Mouse (Mus musculus): ENCODE measurements at regions not wholly inside any gene's neighbourhood (a gene's known extent, or its start where the extent isn't known, plus 50 kb on each side); places are given as distances from the start of the nearest gene placed in this dataset.
A peak's percentile ranks its signal among the peaks of the same experiment; 100 is the strongest.

- Histone ChIP-seq H3K4me3 (replicated peaks) (no peak overlapping the region), H3K9me3 (no peaks in the 10 kb centered on the region), H3K36me3 (no peaks in the 10 kb centered on the region), H3K27me3 (replicated peaks) (no peaks in the 10 kb centered on the region), H3K27ac (no peak overlapping the region), H3K9ac (no peak overlapping the region), H3K4me1 (replicated peaks) (no peaks in the 10 kb centered on the region), H3K4me2 (replicated peaks) (no peak overlapping the region)
- 85% methylated on average over 5 of the region's 5 CpGs for WGBS
- ATAC-seq: no peak
These were observed 136.0 kb upstream of the Fndc3a start for GRCm38 (mm10) chr14:72845621-72846440.

- no peak for ATAC-seq
- no peaks in the 10 kb centered on the region for H3K36me3 ChIP-seq
- H3K4me3 ChIP-seq (replicated peaks): no peak overlapping the region
- H3K27me3 ChIP-seq (replicated peaks): no peaks in the 10 kb centered on the region
- H3K4me2 ChIP-seq (replicated peaks): no peak overlapping the region
- 41% methylated on average over 5 of the region's 5 CpGs for WGBS
- H3K9ac ChIP-seq: no peak overlapping the region
- no peak overlapping the region for H3K27ac ChIP-seq
- H3K9me3 ChIP-seq: no peaks in the 10 kb centered on the region
- no peaks in the 10 kb centered on the region for H3K4me1 ChIP-seq (replicated peaks)
These were observed 135.1 kb upstream of the Fndc3a start for GRCm38 (mm10) chr14:72844753-72845369.

GRCm38 (mm10) chr14:72841753-72842152, 131.9 kb upstream of the Fndc3a start:
- no peak overlapping the region for H3K9ac ChIP-seq
- no peak overlapping the region for H3K4me3 ChIP-seq (replicated peaks)
- no peak overlapping the region for H3K4me2 ChIP-seq (replicated peaks)
- ATAC-seq: no peak
- no peaks in the 10 kb centered on the region for H3K27me3 ChIP-seq (replicated peaks)
- no peaks in the 10 kb centered on the region for H3K9me3 ChIP-seq
- WGBS: 79% methylated on average over 1 of the region's 1 CpGs
- no peaks in the 10 kb centered on the region for H3K36me3 ChIP-seq
- no peaks in the 10 kb centered on the region for H3K4me1 ChIP-seq (replicated peaks)
- H3K27ac ChIP-seq: no peak overlapping the region

- H3K9me3 ChIP-seq: no peaks in the 10 kb centered on the region
- H3K27ac ChIP-seq: no peak overlapping the region
- WGBS: 71% methylated on average over 4 of the region's 4 CpGs
- no peak overlapping the region for H3K4me2 ChIP-seq (replicated peaks)
- H3K4me1 ChIP-seq (replicated peaks): no peaks in the 10 kb centered on the region
- H3K36me3 ChIP-seq: no peaks in the 10 kb centered on the region
- ATAC-seq: no peak
- H3K27me3 ChIP-seq (replicated peaks): no peaks in the 10 kb centered on the region
- H3K9ac ChIP-seq: no peak overlapping the region
- H3K4me3 ChIP-seq (replicated peaks): no peak overlapping the region
These were observed 125.4 kb upstream of the Fndc3a start for GRCm38 (mm10) chr14:72835158-72835557.

- no peak overlapping the region for H3K4me3 ChIP-seq (replicated peaks)
- no peak overlapping the region for H3K4me2 ChIP-seq (replicated peaks)
- WGBS: 28% methylated on average over 5 of the region's 5 CpGs
- ATAC-seq: peak; percentile 69; the same call in 1 of the 2 replicates
- H3K9me3 ChIP-seq: no peaks in the 10 kb centered on the region
- H3K36me3 ChIP-seq: no peaks in the 10 kb centered on the region
- no peaks in the 10 kb centered on the region for H3K4me1 ChIP-seq (replicated peaks)
- H3K9ac ChIP-seq: no peak overlapping the region
- no peak overlapping the region for H3K27ac ChIP-seq
- H3K27me3 ChIP-seq (replicated peaks): no peaks in the 10 kb centered on the region
These were observed 119.5 kb upstream of the Fndc3a start for GRCm38 (mm10) chr14:72829261-72829660.

- no peaks in the 10 kb centered on the region for H3K4me1 ChIP-seq (replicated peaks)
- H3K27me3 ChIP-seq (replicated peaks): no peaks in the 10 kb centered on the region
- 59% methylated on average over 4 of the region's 4 CpGs for WGBS
- H3K4me2 ChIP-seq (replicated peaks): no peak overlapping the region
- H3K36me3 ChIP-seq: no peaks in the 10 kb centered on the region
- H3K9ac ChIP-seq: no peak overlapping the region
- H3K9me3 ChIP-seq: no peaks in the 10 kb centered on the region
- no peak overlapping the region for H3K4me3 ChIP-seq (replicated peaks)
- no peak overlapping the region for H3K27ac ChIP-seq
- ATAC-seq: no peak
These were observed 115.7 kb upstream of the Fndc3a start for GRCm38 (mm10) chr14:72825549-72825948.

- no peak for ATAC-seq
- H3K27me3 ChIP-seq (replicated peaks): no peaks in the 10 kb centered on the region
- no peak overlapping the region for H3K9ac ChIP-seq
- no peak overlapping the region for H3K4me2 ChIP-seq (replicated peaks)
- no peak overlapping the region for H3K4me3 ChIP-seq (replicated peaks)
- no peaks in the 10 kb centered on the region for H3K36me3 ChIP-seq
- WGBS: 32% methylated on average over 3 of the region's 3 CpGs
- no peak overlapping the region for H3K27ac ChIP-seq
- no peaks in the 10 kb centered on the region for H3K9me3 ChIP-seq
- H3K4me1 ChIP-seq (replicated peaks): no peaks in the 10 kb centered on the region
These were observed 112.4 kb upstream of the Fndc3a start for GRCm38 (mm10) chr14:72822231-72822615.

GRCm38 (mm10) chr14:72821517-72822230, 111.9 kb upstream of the Fndc3a start:
- H3K4me2 ChIP-seq (replicated peaks): no peak overlapping the region
- H3K4me1 ChIP-seq (replicated peaks): no peaks in the 10 kb centered on the region
- H3K27me3 ChIP-seq (replicated peaks): no peaks in the 10 kb centered on the region
- no peak overlapping the region for H3K4me3 ChIP-seq (replicated peaks)
- no peaks in the 10 kb centered on the region for H3K9me3 ChIP-seq
- no peak for ATAC-seq
- no peak overlapping the region for H3K27ac ChIP-seq
- H3K36me3 ChIP-seq: no peaks in the 10 kb centered on the region
- no peak overlapping the region for H3K9ac ChIP-seq
- WGBS: 73% methylated on average over 13 of the region's 13 CpGs

GRCm38 (mm10) chr14:72819037-72819436, 109.2 kb upstream of the Fndc3a start:
- no peak for ATAC-seq

GRCm38 (mm10) chr14:72817764-72818163, 108.0 kb upstream of the Fndc3a start:
- 85% methylated on average over 5 of the region's 5 CpGs for WGBS
- H3K4me3 ChIP-seq (replicated peaks): no peak overlapping the region
- no peak for ATAC-seq

More at GRCm38 (mm10) chr14:72819037-72819436, 109.2 kb upstream of the Fndc3a start:
- no peaks in the 10 kb centered on the region for H3K36me3 ChIP-seq
- no peaks in the 10 kb centered on the region for H3K27me3 ChIP-seq (replicated peaks)
- no peak overlapping the region for H3K4me2 ChIP-seq (replicated peaks)
- no peaks in the 10 kb centered on the region for H3K9me3 ChIP-seq
- H3K27ac ChIP-seq: no peak overlapping the region
- no peaks in the 10 kb centered on the region for H3K4me1 ChIP-seq (replicated peaks)
- 96% methylated on average over 4 of the region's 4 CpGs for WGBS
- H3K4me3 ChIP-seq (replicated peaks): no peak overlapping the region
- no peak overlapping the region for H3K9ac ChIP-seq

GRCm38 (mm10) chr14:72816847-72817246, 107.0 kb upstream of the Fndc3a start:
- Histone ChIP-seq H3K4me2 (replicated peaks) (no peak overlapping the region), H3K9ac (no peak overlapping the region), H3K36me3 (no peaks in the 10 kb centered on the region), H3K27ac (no peak overlapping the region), H3K9me3 (no peaks in the 10 kb centered on the region), H3K4me3 (replicated peaks) (no peak overlapping the region), H3K27me3 (replicated peaks) (no peaks in the 10 kb centered on the region), H3K4me1 (replicated peaks) (no peaks in the 10 kb centered on the region)
- ATAC-seq: no peak
- WGBS: 45% methylated on average over 10 of the region's 10 CpGs

More at GRCm38 (mm10) chr14:72817764-72818163, 108.0 kb upstream of the Fndc3a start:
- Histone ChIP-seq H3K9ac (no peak overlapping the region), H3K4me2 (replicated peaks) (no peak overlapping the region), H3K9me3 (no peaks in the 10 kb centered on the region), H3K36me3 (no peaks in the 10 kb centered on the region), H3K4me1 (replicated peaks) (no peaks in the 10 kb centered on the region), H3K27me3 (replicated peaks) (no peaks in the 10 kb centered on the region), H3K27ac (no peak overlapping the region)

GRCm38 (mm10) chr14:72809138-72809537, 99.3 kb upstream of the Fndc3a start:
- WGBS: 87% methylated on average over 2 of the region's 2 CpGs
- ATAC-seq: no peak
- Histone ChIP-seq H3K9me3 (no peaks in the 10 kb centered on the region), H3K36me3 (no peaks in the 10 kb centered on the region), H3K27ac (no peak overlapping the region), H3K9ac (no peak overlapping the region), H3K4me3 (replicated peaks) (no peak overlapping the region), H3K27me3 (replicated peaks) (no peaks in the 10 kb centered on the region), H3K4me1 (replicated peaks) (no peaks in the 10 kb centered on the region), H3K4me2 (replicated peaks) (no peak overlapping the region)
